Mouse (Mus musculus) stomach, postnatal 0 days (tissue): ENCODE data around the gene Gm17019.
"Not testable (repeated sequence)": the region's sequence is repeated elsewhere in the genome, so short reads cannot be mapped to it uniquely, and the experiment has no call there.

ENCODE experiments used
- CTCF ChIP-seq: IDR thresholded peaks from 2 replicates; pipeline ENCODE4 v1.5.1; 2016; ENCODE audit warnings: antibody characterized with exemption, low read depth, mild to moderate bottlenecking, moderate library complexity
- EP300 ChIP-seq: optimal IDR thresholded peaks from 2 replicates; pipeline ENCODE3; 2016; ENCODE audit warnings: antibody characterized with exemption

DNA sequence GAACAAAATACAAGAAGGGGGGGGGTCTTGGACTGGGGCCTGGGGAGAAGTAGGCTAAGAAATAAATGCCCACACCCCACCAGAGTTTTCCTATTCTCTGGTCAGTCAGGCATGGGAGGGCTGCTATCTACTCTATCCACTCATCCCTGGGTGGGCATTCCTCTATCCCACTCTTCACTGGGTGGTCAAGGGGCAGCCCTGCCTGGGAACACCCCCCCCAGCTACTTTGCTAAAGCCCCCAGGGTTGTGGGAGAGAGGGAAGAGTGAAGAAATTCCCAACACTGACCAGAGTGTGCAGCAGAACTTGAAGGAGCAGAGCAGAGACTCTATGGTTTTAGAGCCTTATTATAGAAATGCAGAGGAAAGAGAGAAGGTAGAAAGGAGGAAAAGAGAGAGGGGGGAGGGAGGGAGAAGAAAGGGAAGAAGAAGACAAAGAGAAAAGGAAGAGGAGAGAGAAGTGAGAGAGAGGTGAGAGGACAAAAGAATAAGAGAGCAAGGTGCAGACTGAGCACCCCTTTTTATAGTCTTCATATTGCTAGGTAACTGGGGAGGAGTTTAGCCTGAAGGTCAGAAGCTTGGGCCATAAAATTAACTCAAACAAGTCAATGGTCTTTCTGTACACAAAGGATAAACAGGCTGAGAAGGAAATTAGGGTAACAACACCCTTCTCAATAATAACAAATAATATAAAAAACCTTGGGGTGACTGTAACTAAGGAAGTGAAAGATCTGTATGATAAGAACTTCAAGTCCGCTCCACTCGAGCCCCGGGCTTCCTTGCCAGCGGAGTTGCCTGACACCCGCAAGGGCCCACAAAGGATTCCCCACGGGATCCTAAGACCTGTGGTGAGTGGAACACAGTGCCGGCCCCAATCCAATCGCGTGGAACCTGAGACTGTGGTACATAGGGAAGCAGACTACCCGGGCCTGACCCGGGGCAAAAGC lies 21.9 kb downstream of the Gm17019 start:
- TF ChIP-seq CTCF, EP300: not testable (repeated sequence)
